Mouse (Mus musculus) adrenal gland, postnatal 25 days (tissue): Measurements from ENCODE around the gene Sema4g. TPM values are rescaled to one million over a fixed set of nuclear protein-coding genes. Genes with fewer than 3 reads are reported as not detected.
A peak's percentile ranks its signal among the peaks of the same experiment; 100 is the strongest.

Experiments
- DNase-seq: peaks from one replicate; pipeline ENCODE4 v3.0.0; 2021; ENCODE audit warnings: mixed read lengths
- total RNA-seq: library from RNA; stranded (reverse); gene quantifications from 2 replicates; pipeline ENCODE4 v1.2.3, GENCODE M21; 2021

Gene Sema4g
- total RNA-seq, 1 experiment from 2014 or later, result 7.0 TPM

DNA sequence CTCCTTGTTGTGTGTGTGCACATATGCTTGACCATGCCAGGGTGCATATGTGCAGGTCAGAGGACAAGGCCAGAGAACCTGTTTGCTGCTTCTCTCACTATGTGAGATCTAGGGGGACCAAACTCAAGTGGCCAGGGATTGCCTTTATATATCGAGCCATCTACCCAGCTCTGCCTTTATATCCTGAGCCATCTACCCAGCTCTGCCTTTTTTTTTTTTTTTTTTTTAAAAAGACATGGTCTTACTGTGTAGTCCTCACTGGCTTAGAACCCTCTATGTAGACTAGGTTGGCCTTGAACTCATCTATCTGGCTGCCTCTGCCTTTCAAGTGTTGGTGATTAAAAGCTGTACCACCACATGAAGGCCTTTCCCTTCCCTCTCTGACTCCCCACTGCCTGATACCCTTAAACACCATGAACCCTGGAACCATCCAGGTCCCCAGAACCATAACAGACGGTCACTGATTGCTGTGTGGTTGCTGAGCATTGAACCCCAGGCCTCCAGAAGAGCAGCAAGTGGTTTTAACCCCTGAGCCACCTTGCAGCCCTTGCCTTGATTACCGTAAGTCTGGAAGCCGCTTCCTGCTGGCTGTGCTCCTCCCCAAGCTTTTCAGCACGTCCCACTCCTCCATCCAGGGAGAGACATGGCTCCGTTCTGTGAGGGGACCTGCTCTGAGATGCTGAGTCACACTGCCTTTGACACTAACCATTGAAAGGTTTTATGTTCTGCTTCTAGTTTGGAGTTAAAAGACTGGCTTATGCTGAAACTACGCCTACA is 15.0 kb downstream of the Sema4g start:
- DNase-seq, result no peak

DNA sequence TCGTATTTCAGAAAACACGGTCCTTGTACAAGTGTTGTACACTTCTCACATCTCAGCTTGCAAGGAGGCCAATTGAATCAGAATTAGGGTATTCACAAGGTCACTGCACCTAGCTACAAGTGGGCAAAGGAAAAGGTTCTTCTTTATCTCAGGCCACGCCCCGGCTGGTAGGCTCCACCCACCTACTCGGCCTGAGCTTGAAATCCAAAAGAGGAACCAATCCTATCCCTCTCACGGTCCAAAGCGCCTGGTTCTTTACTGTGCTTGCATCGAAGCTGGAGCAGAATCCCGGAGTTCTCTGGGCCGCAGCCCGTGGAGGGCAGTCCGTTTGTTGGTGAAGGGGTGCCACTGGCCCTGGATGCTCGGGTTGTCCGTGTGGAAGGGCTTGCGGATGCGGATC is 16.5 kb downstream of the Sema4g start, which contains the start of gene Twnk:
Gene Twnk, plus strand, starts transcription at position 220 of the 400 bp plus-strand sequence.
- DNase-seq, result peak; percentile 62

DNA sequence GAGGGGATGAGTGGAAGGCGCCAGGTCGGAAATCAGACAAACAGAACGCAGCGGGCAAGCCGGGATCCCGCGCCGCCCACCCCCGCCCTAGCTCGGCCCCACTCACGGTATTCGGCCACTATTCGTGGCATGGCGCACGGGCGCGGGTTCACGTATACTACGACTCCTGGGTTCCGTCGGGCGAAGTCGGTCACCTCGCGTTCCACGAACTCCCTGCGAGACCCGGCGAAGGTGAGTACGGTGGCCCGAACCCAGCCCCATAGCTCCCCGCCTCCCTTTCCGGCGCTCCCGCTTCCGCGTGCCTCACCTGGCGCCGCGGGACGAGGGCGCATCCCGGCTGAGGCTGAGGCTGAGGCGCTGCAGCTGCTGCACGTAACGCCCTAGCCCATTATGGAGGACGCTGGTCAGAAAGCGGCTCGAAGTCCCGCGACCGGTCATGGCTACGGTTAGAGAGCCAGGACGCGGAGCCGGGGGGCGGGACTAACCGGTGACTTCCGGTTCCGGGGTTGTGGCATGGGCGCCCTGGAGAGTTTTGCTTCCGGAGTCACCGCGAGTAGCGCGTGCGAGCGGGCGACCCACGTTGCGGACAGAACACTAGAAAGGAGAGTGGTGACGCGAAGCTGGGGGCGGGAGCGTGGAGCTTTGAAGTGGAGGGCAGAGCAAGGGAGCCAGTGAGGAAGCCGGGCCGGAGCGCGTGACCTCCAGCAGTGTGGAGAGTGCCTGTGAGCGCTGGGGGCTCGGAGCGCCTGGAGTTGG is 17.2 kb downstream of the Sema4g start, which contains the start of gene Mrpl43:
Gene Mrpl43, minus strand, starts transcription at position 486 of the 756 bp plus-strand sequence.
- DNase-seq, result peak; percentile 97

DNA sequence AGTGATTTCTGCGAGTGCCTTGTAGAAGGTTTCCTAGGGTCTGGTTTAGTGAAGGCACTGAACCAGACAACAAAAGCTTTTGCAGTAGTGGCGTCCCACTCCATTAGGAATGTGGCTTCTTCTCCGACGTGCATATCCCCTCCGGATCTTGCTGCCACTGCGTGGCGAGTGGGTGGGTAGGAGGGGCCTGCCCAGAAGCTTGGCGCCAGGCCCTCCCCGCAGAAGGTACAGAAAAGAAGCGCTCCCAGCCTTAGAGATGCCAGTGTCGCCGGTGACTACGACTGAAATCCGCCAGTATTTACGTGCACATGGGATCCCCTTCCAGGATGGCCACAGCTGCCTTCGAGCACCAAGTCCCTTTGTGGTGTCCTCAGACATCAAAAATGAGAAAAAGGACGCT is 18.1 kb downstream of the Sema4g start:
- no peak for DNase-seq

DNA sequence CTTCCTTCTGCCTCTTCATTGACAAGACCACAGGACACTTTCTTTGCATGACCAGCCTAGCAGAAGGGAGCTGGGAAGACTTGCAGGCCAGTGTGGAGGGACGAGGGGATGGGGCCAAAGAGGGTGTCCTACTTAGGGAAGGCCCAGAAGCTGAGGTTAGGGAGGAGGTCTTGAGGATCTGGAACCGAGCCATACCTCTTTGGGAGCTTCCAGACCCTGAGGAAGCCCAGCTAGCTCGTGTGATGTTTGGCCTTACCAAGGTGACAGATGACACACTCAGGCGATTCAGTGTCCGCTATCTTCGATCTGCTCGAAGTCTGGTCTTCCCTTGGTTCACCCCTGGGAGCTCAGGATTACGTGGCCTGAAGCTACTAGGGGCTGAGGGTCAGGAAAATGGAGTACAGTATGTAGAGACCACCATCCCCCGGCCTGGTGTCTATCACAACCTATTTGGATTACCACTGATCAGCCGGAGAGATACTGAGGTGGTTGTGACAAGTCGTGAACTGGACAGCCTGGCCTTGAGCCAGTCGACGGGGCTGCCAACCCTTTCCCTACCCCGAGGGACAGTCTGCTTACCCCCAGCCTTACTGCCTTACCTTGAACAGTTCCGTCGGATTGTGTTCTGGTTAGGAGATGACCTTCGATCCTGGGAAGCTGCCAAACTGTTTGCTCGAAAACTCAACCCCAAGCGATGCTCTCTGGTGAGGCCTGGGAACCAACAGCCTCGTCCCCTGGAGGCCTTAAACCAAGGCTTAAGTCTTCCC is 18.7 kb downstream of the Sema4g start:
- DNase-seq, result peak; percentile 68

DNA sequence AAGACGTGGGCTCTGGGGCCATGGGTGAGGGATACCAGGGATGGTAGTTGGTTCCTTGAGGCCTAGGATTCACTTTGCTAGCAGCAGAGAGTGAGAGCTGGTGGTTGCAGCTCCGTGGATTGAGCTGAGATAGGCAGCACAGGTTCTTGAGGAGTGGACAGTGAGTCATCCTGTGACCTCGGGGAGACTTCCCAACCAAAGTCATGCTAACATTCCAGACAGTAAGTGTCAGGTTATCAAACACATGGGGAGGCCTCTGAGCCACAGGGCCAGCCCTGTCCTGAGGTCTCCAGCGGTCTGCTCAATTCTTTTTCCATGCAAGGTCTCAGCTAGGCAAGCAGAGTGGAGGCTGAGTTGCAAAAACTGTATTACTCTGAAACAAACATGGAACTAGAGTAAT is 21.7 kb downstream of the Sema4g start:
- DNase-seq, result no peak

DNA sequence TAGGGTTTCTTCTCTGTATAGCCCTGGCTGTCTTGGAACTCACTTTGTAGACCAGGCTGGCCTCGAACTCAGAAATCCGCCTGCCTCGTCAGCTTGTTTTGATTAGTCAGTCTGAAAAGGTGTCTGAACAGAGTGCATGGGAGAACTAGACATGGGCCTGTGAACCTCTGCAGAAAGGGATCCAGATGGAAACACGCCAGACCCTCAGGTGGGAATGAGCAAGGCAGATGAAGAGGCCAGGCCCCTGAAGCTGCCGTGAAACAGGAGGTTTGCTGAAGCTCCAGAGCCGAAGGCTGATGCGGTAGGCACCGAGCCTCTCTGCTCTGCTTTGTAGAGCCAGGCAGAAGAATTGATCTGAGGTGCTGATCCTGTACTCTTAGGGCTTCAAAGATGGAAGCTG is 23.3 kb downstream of the Sema4g start:
- no peak for DNase-seq

DNA sequence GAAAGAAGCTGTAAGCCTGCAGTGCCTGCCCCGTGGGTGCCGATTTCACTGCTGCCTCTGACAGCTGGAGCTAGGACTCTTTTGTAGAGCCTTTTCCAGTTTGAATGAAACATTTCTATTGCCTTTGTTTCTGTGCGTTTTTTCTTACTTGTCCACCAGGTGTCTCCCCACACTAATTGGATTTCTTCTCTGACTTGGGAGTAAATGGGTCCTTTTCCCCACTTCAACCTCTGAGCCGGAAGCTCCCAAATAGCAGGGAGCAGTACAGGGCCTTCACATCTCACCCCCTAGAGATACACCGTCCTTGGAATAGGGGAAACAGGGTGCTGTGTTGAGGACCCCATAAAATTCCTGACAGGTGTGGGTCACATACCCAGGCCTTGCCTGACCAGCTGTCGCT is 23.7 kb downstream of the Sema4g start:
- DNase-seq, result no peak

DNA sequence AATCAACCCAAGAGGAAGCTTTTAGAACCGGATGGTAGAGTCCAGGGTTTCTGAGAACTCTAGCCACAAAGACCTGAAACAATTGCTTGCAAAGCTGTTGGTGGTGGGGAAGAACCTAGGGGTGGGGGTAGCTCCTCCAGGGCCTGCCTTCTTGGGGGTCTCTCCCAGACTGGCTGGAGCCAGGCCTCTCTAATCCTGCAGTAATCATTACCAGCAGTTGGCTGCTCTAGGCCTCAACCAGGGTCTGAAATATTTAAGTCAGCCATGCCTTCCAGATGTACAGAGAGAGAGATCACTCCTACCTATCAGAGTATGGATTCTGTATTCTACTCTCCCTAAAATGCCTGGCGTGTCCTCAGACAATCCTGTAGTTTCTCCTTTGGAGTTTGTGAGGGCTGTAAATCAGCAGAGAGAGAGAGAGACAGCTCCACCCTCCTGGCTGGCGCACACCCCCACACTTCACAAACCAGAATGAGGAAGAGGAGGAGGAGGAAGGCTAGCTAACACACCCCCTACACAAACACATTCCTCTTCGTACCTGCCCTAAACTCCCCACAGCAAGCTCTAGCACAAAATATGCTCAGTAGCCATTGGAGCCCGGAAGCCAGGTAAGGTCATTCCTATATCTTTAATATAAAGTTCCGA is 24.8 kb downstream of the Sema4g start:
- no peak for DNase-seq

DNA sequence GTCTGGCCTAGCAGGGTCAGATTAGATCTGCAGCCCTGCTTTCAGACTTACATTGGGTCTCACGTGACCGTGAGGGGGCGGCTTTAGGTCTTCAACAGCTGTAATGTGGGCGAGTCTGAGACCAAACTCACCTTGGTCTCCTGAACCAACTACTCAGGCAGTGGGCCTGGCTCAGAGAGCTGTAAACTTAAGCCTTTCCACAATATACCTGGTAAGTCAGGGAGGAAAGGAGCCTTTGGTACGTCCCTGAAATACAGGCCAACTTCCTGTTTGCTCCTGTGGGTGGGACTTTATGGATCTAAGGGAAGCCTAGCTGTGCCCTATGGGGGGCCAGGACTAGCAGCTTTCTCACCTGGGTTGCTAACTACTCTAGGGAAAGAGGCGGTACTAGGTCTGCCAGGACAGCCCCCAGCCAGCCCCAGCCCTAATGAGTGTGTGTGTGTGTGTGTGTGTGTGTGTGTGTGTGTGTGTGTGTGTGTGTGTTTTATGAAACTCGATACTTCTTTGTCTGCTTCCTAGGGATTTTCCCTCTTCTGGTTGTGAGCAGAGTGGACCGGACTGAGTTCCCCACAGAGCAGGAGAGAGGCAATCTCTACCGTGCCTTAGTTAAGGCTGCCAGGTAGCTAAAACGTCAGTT is 25.6 kb downstream of the Sema4g start, which contains the start of gene Lzts2:
Gene Lzts2, plus strand, starts transcription at position 80 of the 637 bp plus-strand sequence.
- no peak for DNase-seq

DNA sequence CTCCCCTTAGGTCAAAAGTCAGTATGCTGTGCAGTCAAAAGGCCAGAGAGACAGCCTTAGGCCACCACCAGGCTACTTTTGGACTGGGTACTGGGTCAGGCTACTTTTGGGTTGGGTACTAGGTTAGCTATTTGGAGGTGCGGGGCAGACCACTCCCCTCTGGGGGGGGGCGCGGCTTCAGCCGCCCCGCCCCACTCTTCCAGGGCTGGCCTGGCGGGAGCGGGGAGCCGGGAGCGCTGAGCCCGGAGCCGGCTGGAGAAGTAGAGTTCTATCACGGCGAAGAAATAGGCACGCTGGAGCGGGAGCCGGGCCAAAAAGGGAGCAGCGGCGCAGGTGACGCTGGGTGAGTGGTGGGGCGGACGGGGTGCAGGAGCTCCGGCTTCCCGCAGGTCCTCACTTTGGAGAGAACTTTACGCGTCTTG is 26.1 kb downstream of the Sema4g start:
- peak; percentile 79 for DNase-seq

DNA sequence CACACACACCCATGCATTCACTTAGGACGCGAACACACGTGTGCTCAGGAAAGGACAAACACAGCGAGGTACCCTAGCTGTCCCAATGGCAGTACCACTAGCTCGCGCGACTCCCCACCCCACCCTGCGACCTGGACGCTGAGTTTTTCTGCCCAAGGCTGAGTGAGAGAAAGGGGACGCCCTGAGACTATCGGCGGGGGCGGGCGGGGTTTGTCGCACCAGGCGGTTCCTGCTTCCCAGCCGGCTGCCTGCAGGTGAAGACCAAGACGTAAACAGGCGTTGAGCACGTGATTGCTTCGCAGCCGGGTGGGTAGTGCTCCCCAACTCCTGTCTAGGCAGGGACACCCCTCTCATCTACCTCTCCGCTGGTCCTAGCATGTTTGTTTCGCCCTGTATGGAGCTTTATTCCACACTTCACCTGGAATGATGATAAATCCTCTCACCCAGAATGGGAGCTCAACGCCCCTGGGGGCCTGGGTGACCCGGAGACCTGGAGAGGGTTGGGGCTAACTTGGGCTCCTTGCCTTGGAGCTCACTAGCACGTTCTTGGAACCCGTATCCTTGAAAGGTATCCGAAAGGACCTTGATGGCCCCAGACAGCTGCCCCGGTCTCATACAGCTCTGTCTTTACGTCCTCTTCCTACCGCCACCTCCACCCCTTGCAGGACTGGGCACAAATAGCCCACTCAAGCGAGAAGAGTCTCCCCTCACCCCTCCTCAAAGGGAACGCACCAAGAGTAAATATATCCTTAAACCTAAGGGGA is 26.8 kb downstream of the Sema4g start:
- peak; percentile 75 for DNase-seq

DNA sequence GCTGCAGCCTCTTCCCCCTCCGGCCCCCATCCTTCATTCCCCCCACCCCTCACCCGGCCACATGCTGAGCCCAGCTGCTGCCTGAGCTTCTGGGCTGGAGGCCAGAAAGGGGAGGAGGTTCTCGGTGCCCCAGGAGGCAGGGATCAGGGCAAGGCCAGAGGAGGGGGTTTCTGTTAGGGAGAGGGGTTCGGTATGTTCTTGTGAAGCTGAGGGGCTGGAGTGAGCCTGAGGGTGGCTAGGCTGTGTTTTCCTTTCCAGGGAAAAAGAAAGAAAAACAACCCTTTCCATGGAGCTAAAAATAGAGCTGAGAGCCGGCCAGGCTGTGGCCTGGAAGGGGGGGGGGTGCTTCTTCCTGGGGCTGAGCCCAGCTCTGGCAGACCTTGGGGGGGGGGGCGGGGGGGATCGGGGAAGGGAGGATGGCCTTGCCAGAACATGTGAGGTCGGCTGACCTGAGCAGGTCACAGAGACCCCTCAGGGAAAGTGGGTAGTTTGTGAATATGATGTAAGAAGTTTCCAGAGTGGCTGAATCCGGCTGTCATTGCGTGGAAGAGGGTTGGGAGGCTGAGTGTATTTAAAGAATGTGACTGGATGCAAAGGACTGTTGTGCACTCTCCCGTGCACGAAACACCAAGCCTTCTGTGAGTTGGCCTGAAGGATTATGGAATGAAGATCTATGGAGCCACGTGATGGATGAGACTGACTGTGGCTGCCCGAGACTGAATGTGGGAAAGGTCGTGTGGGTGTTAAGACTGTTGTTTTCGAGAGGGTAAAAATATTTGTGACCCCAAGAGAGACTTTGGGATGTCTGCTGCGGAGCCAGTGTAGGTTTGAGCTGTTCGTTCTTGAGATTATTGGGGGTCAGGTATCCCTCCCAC is 27.7 kb downstream of the Sema4g start:
- peak; percentile 82 for DNase-seq

DNA sequence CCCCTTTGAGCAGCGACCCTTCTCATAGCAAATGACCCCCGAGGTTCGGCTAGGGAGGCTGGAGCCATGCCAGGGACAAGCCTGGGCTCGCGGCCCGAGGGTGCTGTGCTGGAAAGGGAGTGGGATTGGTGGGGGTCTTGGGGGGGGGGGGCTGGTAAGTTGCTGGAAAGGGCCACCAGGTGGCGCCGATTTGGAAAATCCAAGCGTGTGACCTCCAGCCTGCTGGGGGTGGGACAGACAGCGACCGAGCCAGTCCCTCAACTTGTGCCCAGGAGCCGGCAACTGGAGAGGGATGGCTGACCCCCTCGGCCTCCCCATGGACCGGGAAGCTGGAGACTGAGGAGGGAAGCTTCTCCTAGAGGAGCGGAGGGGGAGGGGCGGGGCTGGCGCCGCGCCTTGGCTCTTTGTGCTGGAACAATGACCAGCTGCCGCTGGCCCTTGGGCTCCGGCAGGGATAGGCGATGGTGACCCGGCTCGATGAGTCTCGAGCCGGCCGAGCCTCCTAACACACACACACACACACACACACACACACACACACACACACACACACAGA is 28.4 kb downstream of the Sema4g start:
- peak; percentile 82 for DNase-seq

DNA sequence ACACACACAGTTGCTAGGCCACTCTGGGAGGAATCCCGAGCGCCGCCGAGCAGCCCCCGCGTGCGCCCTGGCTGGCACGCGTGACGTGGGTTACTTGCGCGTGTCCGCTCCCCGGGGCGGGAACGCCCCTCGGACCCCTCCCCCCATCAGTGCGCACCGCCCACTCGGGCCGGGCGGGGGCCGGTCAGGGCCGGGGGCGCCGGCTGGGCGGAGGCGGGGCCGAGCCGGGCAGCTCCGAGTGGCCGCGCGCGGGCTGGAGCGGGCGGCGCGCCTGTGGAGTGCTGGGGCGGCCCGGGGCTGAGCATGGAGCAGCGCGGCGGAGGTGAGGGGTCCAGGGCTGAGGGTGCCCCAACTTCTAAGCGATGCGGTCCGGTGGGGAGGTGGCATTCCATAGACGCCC is 29.0 kb downstream of the Sema4g start:
- DNase-seq, result peak; percentile 93

DNA sequence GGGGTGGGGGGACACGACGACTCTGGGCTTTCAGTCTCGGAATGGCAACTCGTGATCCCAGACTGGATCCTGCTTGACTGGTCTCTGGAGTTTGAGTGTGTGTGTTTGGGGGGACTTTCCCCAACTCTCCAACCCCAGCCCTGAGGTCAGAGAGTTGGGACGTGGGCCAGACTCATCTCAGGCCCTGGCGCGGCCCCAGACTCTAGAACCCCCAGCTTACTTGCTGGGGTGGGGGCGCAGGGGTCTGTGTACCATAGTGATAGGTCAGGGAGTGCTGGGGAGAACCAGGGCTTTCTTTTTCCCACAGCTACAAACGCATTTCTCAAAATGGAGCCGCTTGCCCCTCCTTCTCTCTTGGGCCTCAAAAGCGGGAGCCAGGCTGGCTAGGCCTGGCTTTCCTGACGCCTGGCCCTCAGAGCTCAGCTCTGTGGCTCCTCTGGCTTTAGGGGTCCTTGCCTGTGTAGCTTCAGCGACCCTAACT is 29.5 kb downstream of the Sema4g start:
- DNase-seq, result no peak

DNA sequence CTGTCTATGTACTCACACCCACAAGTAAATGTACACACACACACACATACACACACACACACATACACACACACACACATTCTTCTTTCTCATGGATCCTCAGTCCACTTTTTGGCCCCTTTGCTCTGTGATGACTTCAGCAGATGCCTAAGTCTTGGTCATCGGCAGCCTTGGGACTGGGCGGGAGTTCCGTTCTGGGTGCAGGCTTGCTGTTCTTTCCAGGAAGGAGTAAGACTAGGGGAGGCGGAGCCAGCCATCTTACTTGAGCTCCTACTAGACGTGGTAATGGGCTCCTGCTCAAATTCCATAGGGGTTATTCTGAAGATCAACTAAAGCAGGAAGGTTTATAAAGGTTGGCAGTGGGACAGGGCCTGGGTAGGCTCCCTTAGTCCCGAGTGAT is 31.4 kb downstream of the Sema4g start:
- peak; percentile 72 for DNase-seq

DNA sequence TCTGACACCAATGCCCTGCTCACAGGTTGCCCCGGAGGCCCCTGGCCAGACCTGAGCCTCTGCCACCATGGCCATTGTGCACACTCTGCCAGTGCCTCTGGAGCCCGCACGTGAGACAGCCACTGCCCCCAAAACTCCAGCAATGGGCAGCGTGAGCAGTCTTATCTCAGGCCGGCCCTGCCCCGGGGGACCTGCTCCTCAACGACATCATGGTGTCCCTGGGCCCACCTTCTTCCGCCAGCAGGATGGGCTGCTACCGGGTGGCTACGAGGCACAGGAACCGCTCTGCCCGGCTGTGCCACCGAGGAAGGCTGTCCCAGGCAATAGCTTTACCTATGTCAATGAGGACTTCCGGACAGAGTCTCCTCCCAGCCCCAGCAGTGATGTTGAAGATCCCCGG is 32.5 kb downstream of the Sema4g start:
- no peak for DNase-seq

DNA sequence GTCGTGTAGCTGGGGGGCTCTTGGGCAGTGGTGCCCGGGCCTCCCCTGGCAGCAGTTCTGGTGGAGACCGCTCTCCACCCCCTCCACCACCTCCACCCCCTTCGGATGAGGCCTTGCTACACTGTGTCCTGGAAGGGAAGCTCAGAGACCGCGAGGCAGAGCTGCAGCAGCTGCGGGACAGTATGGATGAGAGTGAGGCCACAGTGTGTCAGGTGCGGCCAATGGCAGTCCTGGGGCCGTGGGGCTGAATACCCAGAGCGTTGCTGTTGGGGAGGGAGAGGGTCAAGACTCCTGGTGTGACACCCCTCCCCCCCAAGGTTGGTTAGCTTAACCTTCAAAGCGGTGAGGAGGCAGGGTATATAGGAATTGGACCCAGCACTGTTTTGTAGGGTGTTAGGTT is 35.1 kb downstream of the Sema4g start:
- DNase-seq, result no peak
